Mouse (Mus musculus) left cerebral cortex, adult 18-20 months (tissue): Measurements from ENCODE around the gene Trim2. TPM values are rescaled to one million over a fixed set of nuclear protein-coding genes. Genes with fewer than 3 reads are reported as not detected.

Experiments used
- DNase-seq, 2 experiments: peaks; one replicate each; pipeline ENCODE4 v3.0.0; 2021 to 2022; ENCODE audit warnings: low spot score in 2 of 2, mixed read lengths in 1 of 2
- total RNA-seq, 2 experiments: library from RNA; stranded (reverse); gene quantifications; 2 replicates each; pipeline ENCODE4 v1.2.3; 2021

The Trim2 gene
- total RNA-seq, 2 experiments from 2014 or later, result 246 to 258 TPM

GRCm38 (mm10) chr3:84200559-84201420, 105.9 kb downstream of the Trim2 start:
- DNase-seq, result no peak

DNA sequence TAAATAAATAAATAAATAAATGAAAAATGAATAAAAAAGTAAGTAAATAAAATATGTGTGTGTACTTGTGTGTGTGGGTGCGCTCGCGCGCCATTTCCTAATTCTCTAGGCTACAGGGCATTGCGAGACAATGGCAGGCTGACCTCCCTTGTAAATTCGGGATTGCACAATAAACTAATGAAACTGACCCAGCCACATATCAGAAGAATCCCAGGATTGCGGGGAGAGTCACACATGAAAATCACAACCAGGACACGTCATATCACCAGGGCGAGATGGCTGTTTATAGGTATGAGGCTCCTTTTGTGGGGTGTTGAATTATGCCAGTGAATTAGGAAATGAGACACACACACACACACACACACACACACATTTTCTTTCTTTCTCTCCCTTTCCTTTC, 107.2 kb downstream of the Trim2 start:
- no peak for DNase-seq

DNA sequence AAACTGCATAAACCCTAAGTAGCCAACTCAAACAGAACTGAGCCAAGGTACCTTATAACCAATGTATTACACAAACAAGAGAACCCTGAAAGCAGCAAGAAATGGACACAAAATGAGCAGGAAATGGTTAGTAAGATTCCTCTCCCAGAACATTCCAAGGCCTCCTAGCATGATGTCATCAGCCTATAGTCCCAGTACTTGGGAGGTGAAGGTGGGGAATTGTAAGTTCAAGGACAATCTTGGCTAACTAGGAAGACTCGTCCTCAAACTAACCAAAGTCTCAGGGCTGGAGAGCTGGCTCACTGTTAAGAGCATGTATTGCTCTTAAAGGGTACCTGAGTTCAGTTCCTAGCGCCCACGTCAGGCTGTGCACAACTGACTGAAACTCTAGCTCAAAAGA, 108.4 kb downstream of the Trim2 start:
- no peak for DNase-seq

DNA sequence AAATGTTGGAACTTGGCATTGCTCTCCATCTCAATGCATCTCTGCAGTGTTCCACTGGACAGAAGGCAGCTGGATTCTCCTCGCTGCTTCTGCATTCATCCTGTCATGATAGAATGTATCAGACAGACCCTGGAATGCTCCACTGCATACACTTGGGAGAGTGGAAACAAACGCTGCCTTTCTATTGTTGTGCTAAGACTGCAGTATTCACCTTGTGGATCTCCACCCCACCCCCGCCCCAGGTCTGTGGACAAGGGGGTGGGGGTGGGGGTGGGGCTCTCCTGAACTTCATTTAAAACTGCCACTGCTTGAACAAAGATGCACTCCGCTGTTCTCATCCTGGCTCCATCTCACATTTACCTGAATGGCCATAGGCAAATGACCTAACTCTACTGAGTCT, 112.8 kb downstream of the Trim2 start:
- DNase-seq, result no peak

- no peak for DNase-seq
These were observed 115.4 kb downstream of the Trim2 start for GRCm38 (mm10) chr3:84191141-84191881.

- no peak for DNase-seq
These were observed 116.1 kb downstream of the Trim2 start for GRCm38 (mm10) chr3:84190513-84191061.

DNA sequence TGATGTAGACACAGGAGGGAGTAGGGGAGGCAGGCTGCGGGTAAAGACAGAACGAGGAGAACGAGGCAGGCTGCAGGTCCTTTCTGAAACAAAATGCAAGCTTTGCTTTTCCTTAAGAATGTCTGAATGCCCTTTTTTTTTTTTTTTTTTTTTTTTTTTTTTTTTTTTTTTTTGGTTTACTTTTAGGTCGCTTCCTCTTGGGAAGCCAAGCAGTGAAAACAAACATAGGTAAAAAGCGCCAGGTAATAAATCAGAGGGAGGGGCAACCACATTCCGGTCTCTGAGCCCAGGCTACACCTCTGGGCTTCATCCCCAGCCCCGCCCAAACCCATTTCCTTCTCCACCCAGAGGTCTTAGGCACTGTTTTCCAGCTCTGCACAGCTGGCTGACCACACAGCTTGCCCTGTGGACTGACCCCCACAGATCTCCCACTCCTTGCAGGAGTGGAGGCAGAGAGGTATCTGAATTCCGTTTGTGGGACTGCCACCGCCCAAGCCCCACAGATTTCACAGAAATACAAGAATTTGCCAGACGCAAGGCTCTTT, 117.0 kb downstream of the Trim2 start:
- no peak for DNase-seq

GRCm38 (mm10) chr3:84181717-84182116, 125.0 kb downstream of the Trim2 start:
- DNase-seq, result no peak

DNA sequence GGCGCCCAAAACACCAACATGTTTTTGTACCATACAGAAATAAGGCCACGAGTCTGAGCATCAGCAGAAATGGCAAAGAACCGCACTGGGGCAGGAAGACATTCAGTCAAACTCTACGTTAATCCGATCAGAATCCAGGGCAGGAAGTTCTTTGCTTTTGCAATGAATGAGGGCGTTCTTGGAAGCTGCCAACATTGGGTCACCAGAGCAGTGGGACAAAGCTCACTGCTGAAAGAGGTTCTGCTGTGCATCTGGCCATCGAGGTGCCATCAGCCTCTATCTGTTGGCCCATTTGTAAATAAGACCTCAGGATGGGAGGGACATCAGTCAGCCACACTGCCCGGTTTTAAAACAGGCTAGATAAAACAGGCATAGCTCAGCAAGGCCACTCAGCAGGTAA, 125.6 kb downstream of the Trim2 start:
- no peak for DNase-seq

DNA sequence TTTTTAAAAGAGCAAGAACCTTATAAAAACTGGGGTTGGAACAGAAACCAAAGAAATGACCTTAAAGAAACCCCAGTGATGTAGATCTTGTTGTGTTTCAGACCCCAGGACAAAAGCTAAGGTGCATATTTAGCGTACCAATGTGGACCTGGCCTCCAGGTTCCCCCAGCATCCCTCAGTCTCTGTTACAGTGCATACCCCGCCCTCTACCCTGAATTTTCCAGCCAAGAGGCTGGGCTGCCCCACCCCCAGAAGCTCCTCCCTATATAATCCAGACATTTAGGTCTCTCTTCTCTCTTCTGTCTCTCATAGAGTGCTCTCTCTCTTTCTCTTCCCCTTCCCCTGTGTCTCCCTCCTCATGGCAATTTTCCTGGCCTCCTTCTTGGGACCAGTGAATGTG, 126.4 kb downstream of the Trim2 start:
- no peak for DNase-seq

GRCm38 (mm10) chr3:84177834-84178233, 128.8 kb downstream of the Trim2 start:
- DNase-seq, result no peak

GRCm38 (mm10) chr3:84175337-84176315, 131.1 kb downstream of the Trim2 start:
- DNase-seq, result peak; percentile 73 to 82

- no peak for DNase-seq
These were observed 133.0 kb downstream of the Trim2 start, which contains the start of gene Gm6525 for GRCm38 (mm10) chr3:84173581-84174154. TSS of gene Gm6525 (plus strand) at chr3:84174104.

DNA sequence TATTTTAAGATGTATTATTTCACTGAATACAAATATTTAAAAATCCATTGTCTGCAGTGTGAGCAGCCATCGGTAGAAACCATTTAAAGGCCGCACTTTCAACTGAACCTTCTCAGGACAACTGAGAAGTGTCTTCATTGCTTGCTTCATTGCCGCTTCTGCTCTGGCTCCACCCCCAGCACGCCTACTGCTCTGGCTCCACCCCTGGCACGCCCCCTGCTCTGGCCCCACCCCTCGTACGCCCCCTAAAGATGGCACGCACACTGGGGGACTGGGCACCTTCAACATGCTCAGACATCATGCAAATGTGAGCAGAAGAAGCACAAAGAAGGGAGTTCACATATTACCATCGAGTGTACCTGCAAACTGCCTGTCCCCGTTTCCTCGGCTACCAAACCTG, 134.3 kb downstream of the Trim2 start:
- no peak for DNase-seq

DNA sequence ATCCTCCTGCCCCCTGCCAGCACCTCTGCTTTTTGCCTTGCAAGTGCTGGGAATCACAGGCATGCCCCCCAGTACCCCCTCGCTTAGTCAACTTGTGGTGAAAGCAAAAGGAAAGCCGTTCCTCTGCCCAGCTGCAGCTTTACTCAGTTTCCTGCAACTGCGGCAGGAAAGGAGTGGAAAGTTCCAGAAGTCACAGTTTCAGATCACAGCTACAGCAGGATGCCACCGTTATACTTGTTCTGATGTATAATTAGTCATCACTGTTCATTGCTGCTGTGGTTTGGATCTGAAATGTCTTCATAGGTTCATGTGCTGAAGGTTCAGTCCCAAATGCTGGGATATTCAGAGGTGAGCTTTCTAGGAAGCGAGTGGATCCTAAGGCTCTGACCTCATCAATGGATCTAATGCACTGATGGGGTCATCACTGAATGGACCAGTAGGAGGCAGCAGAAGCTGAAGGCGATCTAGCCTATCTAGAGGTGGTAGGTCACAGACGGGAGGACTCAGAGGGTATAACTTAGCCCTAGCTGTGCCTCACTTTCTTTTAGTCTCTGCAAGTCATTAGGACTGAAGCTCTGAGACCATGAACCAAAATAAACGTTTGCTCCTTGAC, 137.2 kb downstream of the Trim2 start:
- no peak for DNase-seq

GRCm38 (mm10) chr3:84168943-84169342, 137.7 kb downstream of the Trim2 start:
- no peak for DNase-seq

GRCm38 (mm10) chr3:84166073-84166472, 140.6 kb downstream of the Trim2 start:
- DNase-seq, result no peak

GRCm38 (mm10) chr3:84165391-84165790, 141.3 kb downstream of the Trim2 start:
- DNase-seq, result no peak

DNA sequence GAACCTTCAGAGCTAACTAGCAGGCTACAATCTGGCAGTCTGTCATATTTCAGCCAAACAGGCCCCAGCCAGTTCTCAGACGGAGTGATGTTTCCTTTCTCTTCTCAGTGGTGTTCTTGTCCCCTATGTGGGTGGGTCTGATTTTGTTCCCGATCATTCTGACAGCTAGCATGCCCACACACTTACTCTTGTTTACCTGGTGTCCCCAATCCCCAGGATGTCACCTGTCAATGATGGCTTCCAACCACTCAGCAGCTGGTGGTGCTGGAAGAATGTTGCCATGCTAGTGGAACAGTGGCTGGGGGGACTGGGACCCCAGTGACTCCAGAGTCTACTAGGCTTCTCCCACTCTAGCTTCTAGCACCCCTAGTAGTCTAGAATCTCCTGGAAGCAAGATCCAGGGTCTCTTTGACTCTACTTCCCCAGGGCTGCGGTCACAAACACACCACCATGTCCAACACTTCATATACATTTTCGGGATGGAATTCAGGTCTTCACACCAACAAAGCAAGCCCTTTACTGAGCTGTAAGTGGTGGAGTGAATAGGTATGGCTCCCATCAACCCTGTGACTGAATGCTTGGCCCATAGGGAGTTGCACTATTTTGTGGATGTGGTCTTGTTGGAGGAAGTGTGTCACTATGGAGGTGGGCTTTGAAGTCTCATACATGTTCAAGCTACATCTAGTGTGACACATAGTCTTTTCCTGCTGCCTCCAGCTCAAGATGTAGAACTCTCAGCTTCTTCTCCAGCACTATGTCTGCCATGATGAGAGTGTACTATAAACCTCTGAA, 148.9 kb downstream of the Trim2 start:
- DNase-seq, result no peak
